Mouse (Mus musculus): ENCODE results near the gene Dnah10.

- TF ChIP-seq CTCF (IDR thresholded peaks at IDR 0.05; ENCODE audit: low read depth, low read length) (no peak), POLR2A (IDR thresholded peaks at IDR 0.05; ENCODE audit: borderline replicate concordance, low read depth, low read length) (no peak)
Observed at GRCm38 (mm10) chr5:124873096-124873495, 148.2 kb downstream of the Dnah10 start.

Data from bone marrow macrophage, adult 2 months (primary cell).